Mouse (Mus musculus): ENCODE measurements at regions not wholly inside any gene's neighbourhood (a gene's known extent, or its start where the extent isn't known, plus 50 kb on each side); places are given as distances from the start of the nearest gene placed in this dataset.

GRCm38 (mm10) chr5:106320039-106320438 lies 137.9 kb downstream of the Barhl2 start:
- CTCF ChIA-PET, result no interaction called here

- CTCF ChIA-PET, result no interaction called here
These were observed 139.7 kb downstream of the Barhl2 start for GRCm38 (mm10) chr5:106318246-106318645.

- CTCF ChIA-PET, result no interaction called here
These were observed 144.1 kb downstream of the Barhl2 start for GRCm38 (mm10) chr5:106313874-106314273.

- CTCF ChIA-PET, result no interaction called here
These were observed 156.6 kb downstream of the Barhl2 start for GRCm38 (mm10) chr5:106301372-106301771.

GRCm38 (mm10) chr5:106296721-106297120 lies 161.2 kb downstream of the Barhl2 start:
- CTCF ChIA-PET, result no interaction called here

GRCm38 (mm10) chr5:106295993-106296392 lies 162.0 kb downstream of the Barhl2 start:
- CTCF ChIA-PET, result no interaction called here

GRCm38 (mm10) chr5:106295538-106295937 lies 162.4 kb downstream of the Barhl2 start:
- CTCF ChIA-PET, result no interaction called here

- CTCF ChIA-PET, result interaction anchor here (0.5 kb wide), 1 partner anchor 31 kb away, joined by 3 read pairs; no protein-coding TSS in a partner anchor
These were observed 165.4 kb downstream of the Barhl2 start for GRCm38 (mm10) chr5:106292387-106293229.

GRCm38 (mm10) chr5:106285152-106285551 lies 172.8 kb downstream of the Barhl2 start:
- CTCF ChIA-PET, result interaction anchor here (0.5 kb wide), 1 partner anchor 54 kb away, joined by 3 read pairs; no protein-coding TSS in a partner anchor

- CTCF ChIA-PET, result no interaction called here
These were observed 173.2 kb downstream of the Barhl2 start for GRCm38 (mm10) chr5:106284731-106285130.

GRCm38 (mm10) chr5:106282646-106283045 lies 175.3 kb downstream of the Barhl2 start:
- CTCF ChIA-PET, result no interaction called here

- CTCF ChIA-PET, result no interaction called here
These were observed 180.2 kb downstream of the Barhl2 start for GRCm38 (mm10) chr5:106277786-106278185.

GRCm38 (mm10) chr5:106277231-106277630 lies 180.7 kb downstream of the Barhl2 start:
- CTCF ChIA-PET, result no interaction called here

GRCm38 (mm10) chr5:106276186-106276585 lies 181.8 kb downstream of the Barhl2 start:
- CTCF ChIA-PET, result no interaction called here

GRCm38 (mm10) chr5:106274617-106275016 lies 183.3 kb downstream of the Barhl2 start:
- CTCF ChIA-PET, result no interaction called here

- CTCF ChIA-PET, result no interaction called here
These were observed 193.4 kb downstream of the Barhl2 start for GRCm38 (mm10) chr5:106264536-106264935.

GRCm38 (mm10) chr5:106257179-106257578 lies 200.8 kb downstream of the Barhl2 start:
- CTCF ChIA-PET, result no interaction called here

GRCm38 (mm10) chr5:106229154-106229553 lies 228.8 kb downstream of the Barhl2 start:
- CTCF ChIA-PET, result no interaction called here

GRCm38 (mm10) chr5:106224141-106224540 lies 233.8 kb downstream of the Barhl2 start:
- CTCF ChIA-PET, result no interaction called here

- CTCF ChIA-PET, result no interaction called here
These were observed 248.4 kb downstream of the Barhl2 start for GRCm38 (mm10) chr5:106209543-106209942.

- CTCF ChIA-PET, result no interaction called here
These were observed 250.3 kb downstream of the Barhl2 start for GRCm38 (mm10) chr5:106207706-106208105.

- CTCF ChIA-PET, result no interaction called here
These were observed 252.2 kb downstream of the Barhl2 start for GRCm38 (mm10) chr5:106205724-106206123.

- CTCF ChIA-PET, result no interaction called here
These were observed 257.3 kb downstream of the Barhl2 start for GRCm38 (mm10) chr5:106200631-106201030.

- CTCF ChIA-PET, result no interaction called here
These were observed 258.9 kb downstream of the Barhl2 start for GRCm38 (mm10) chr5:106199061-106199460.
